Mouse (Mus musculus): ENCODE data around the gene Cnnm1.

Cnnm1 gene

DNA sequence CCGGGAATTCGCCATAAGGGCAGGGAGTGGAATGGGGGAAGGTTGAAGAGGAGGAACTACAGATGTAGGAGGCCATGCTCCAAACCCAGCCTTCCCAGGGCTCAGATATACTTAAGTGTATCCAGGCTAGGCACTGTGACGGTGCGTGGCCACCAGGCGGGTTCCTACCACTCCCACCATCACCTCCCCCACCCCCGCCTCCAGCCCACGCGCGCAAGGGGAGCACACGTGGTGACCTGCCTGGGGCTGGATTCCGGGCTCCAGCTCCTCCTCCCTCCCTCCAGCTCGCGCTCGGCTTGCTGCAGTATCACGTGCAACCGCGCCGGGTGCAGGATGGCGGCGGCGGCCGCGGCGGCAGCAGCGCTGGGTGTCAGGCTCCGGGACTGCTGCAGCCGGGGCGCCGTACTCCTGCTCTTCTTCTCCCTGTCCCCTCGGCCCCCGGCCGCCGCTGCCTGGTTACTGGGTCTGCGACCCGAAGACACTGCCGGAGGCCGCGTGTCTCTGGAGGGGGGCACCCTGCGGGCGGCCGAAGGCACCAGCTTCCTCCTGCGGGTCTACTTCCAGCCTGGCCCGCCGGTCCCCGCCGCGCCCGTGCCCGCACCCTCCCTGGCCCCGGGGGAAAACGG, at the start of gene Cnnm1:
Gene Cnnm1 (plus strand): TSS at position 325 of the 626 bp plus-strand sequence.
- in situ Hi-C loops (cut with MboI, MseI): no loop called here

DNA sequence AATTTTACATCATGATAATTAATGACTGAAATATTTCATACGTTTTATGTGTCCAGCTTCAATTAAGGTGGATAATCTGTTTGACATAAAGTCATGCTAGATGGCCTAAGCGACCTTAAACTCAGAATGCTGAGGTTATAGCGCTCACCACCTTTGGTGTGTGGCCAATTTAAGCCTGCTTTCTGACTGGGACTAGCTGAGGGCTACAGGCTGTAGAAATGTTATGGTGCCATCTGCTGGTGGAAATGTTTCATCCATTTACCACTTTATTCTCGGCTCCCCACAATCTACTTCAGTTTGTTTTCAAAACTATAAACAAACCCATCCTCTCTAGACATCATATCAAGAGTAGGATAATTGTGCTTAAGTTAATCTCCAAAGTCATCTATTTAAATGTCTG, 43.9 kb upstream of the Cnnm1 start:
- in situ Hi-C loops (cut with MboI, MseI): loop anchor here (5.0 to 10.0 kb wide), 2 partner anchors 372 to 609 kb away; no protein-coding TSS in a partner anchor

DNA sequence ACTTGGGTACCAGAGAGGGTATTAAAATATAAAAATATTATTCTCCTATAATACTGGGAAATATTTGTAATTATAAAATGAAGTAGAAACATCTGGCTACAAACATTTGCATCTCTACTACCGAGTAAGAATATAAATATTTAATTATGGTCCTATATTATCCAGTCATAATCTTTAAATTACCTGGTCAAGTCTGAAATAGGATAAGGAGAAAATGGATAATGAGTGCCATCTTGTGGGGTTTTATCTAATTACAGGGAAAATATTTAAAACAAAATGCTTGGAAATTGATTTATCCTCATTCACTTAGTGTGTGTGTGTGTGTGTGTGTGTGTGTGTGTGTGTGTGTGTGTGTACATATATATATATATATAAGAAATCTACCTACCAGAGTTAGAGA, 33.1 kb upstream of the Cnnm1 start:
- in situ Hi-C loops (cut with MboI, MseI): no loop called here

DNA sequence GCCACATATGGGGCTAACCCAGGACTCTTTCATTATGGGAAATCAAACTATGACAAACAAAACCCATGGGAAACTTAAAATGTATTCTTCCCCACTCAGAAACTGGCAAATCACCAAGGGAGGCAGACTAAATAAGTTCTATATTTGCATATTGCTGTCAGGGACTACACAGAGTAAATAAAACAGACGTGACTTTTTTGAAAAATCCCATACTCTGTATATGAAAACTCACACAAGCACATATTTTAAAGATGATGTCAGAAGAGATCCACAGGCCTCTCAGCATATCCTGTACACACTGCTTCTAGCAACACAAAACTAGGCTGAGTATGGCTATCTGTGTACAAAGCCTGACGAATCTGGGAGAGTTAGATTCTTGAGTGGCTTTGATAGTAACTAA, 24.7 kb upstream of the Cnnm1 start:
- in situ Hi-C loops (cut with MboI, MseI): loop anchor here (10.0 kb wide), 1 partner anchor 611 kb away; no protein-coding TSS in a partner anchor

DNA sequence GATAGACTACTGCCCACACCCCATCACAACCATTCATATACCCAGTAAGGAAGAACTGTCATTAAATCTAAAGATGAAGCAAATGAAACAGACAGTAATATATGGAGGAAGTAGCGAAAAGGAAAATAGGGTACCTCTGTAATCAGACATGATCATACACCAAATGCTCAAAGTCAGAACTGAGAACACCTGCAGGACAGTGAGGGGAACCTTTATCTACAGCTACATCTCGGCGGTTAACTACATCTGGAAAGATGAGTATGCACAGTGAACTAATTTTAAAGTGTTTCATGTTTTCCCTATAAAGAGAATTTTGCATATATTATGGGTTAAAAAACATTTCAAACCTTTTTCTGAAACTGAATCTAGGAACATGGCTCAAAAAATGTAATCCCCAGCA, 19.7 kb upstream of the Cnnm1 start:
- in situ Hi-C loops (cut with MboI, MseI): no loop called here

DNA sequence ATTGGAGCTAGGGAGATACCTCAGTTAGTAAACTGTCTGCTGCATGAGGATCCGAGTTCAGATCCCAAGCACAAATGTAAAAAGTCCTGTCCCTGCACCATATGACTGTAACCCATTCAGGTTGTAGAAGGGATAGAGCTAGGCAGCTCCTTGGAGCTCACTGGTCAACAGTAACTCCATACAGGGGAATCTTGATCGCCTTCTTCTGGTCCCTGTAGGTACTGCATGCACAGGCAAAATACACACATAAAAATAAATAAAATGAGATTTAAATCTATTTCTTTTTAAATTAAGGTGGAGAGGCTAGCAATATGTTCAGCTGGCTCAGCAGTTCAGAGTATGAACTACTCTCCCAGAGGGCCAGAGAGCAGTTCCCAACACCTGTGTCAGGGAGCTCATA, 16.2 kb upstream of the Cnnm1 start:
- in situ Hi-C loops (cut with MboI, MseI): no loop called here

DNA sequence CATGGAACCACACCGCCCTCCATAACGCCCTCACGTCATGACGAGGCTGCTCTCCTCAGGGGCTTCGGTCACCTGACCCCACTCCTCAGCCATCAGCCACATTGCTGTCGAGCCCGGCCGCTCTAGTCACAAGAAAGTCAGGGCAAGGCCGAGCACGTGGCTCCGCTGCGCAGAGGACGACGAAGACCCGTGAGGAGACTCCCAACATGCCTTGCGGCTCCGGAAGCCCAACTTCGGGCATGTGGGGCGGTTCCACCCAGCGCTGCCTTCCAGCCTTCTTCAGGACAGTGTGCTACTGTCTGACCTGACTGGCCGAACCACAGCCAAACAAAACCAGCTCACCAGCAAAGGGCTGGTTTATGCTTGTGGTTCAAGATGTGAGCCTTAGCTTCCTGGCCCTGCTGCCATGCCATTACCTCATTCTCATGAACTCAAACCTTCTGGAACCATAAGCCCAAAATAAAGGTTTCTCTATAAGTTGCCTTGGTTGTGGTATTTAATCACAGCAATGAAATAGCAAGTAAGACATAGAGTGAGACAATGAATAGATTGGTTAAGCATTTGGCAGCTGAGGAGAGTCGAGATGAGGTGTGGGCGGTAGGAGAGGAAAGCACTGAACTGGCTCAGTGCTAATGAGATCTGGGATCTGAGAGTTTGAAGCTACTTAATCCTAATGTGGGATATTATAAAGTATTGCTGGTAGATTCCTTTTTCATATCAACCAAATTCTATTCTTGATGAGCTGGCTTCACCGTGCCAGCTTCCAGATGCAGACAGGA, 12.6 kb upstream of the Cnnm1 start:
- in situ Hi-C loops (cut with MboI, MseI): no loop called here

DNA sequence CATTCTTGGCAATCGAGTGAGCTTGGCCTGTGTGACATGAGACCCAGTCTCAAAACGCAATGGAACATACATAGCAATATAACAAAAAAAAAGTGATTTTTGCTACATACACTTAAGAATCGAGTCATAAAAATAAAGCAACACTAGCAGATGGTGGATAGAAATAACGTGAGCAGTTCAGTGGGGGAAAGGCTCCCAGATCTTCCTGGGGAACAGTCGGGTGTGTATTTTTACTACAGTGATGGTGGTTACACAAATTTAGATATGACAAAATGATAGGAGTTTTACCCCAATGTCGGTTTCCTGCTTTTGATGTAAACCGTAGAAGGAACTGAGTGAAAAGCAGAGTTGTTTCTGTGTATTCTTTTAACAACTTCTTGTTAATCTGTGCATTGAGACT, 990 bp upstream of the Cnnm1 start:
- in situ Hi-C loops (cut with MboI, MseI): no loop called here

DNA sequence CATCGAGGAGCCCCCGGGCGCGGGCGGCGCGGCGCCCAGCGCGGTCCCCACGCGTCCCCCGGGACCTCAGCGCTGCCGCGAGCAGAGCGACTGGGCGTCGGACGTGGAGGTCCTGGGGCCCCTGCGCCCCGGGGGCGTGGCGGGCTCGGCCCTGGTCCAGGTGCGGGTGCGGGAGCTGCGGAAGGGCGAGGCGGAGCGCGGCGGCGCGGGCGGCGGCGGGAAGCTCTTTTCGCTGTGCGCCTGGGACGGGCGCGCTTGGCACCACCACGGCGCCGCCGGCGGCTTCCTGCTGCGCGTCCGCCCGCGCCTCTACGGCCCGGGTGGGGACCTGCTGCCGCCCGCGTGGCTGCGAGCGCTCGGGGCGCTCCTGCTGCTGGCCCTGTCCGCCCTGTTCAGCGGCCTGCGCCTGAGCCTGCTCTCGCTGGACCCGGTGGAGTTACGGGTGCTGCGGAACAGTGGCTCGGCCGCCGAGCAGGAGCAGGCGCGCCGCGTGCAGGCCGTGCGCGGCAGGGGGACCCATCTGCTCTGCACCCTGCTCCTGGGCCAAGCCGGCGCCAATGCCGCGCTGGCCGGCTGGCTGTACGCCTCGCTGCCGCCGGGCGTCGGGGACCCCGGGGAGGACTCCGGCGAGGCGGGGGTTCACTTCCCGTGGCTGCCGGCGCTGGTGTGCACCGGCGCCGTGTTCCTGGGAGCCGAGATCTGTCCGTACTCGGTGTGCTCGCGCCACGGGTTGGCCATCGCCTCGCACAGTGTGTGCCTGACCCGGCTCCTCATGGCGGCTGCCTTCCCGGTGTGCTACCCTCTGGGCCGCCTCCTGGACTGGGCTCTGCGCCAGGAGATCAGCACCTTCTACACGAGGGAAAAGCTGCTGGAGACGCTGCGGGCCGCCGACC, 778 bp downstream of the Cnnm1 start:
- in situ Hi-C loops (cut with MboI, MseI): no loop called here

DNA sequence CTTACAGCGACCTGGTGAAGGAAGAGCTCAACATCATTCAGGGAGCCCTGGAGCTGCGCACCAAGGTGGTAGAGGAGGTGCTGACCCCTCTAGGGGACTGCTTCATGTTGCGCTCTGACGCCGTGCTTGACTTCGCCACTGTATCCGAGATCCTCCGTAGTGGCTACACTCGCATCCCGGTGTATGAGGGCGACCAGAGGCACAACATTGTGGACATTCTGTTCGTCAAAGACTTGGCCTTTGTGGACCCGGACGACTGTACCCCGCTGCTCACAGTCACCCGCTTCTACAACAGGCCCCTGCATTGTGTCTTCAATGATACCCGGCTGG, 1.4 kb downstream of the Cnnm1 start:
- in situ Hi-C loops (cut with MboI, MseI): no loop called here

DNA sequence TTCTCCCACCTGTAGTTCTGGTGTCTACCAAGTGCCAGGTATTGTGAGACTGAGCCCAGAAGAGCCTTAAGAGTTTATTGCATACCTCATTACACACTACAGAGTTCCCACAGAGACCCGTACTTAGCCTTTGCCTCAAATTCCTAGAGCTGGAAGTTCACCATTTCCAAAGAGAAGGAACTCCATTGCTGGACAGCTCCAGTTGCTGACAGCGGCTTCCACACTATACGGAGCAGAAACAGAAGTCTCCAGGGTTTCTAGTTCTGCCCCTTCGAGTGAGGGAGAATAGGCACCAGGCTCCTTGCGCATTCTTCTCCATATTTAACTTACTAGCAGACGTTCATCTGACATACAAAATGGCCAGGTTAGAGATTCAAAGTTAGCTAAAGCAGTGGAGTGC, 2.0 kb downstream of the Cnnm1 start:
- in situ Hi-C loops (cut with MboI, MseI): no loop called here

DNA sequence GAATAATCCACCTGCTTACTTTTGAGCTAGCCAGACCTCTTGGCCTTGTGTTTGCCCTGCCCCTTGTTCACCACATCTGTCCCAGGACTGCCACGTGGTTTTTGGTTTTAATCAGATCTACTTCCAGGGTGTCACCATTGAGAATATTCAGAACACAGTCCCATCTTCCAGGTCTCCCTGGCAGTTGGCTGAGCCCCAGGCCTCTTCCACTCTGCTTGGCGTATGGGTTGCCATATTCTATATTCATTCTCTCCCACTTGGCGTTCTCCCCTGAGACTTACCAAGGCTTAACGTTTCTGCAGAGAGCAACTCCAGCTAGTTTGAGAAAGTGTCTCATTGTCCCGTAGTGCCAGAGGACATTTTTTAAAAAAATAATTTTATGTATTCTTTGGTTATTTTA, 2.7 kb downstream of the Cnnm1 start:
- in situ Hi-C loops (cut with MboI, MseI): no loop called here

DNA sequence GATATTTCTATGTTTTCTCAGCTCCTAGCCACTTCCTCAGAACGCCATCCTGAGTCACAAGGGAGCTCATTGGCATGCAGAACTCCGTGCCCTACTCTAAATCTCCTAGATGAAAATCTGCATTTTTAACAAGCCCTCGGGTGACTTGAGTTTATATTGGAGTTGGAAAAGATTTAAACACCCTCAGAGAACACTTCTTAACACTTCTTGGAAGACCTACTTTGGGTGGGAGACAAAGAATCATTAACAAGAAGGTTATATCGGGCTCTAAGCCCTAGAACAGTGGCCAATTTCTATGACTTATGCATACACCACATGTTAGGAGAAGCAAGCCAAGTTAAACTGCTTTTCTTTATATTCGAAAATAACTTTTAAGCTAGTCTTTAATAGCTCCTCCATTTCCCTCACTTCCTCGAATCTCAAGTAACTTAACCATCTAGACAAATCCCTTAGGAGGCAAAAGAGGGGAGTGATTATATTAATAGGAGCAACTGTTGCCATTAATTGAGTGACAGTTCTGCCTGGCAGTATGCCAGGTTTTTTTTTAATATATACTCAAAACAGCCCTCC, 4.5 kb downstream of the Cnnm1 start:
- in situ Hi-C loops (cut with MboI, MseI): no loop called here

DNA sequence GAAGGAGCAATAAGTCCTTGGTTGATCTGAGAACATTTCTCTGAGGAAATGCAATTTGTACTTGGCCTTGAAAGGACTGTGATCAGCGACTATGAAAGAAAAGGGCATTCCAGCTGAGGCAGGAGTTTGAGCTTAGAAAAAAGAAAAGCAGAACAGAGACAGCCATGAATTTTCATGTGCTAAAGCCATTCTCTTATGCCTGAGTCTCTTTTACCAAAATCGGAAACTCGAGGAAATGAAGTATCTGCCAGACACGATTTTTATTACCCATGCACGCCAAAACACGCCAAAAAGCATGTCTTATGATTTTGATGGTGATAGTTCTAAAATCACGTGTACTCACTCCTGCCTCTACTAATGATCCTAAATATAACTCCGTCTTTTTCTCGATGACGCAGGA, 11.3 kb downstream of the Cnnm1 start:
- in situ Hi-C loops (cut with MboI, MseI): no loop called here

DNA sequence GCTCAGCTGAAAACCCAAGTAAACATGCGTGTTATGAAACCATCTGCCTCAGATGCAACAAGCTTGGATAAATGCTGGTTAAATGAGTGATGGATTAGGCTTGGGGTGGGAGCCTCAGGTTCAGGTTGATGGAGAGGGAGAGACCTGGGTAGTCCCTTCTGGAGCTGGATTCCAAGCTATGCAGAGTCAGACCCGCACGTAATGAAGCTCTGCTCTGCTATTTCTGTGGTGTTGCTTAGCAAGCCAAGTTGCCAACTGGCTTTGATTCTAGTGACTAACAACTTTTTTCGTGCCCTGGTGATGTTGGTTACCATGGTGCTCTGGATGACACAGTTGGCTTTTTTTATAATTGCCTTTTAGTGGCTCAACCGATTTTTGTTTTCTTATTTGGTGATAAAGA, 11.9 kb downstream of the Cnnm1 start:
- in situ Hi-C loops (cut with MboI, MseI): no loop called here

DNA sequence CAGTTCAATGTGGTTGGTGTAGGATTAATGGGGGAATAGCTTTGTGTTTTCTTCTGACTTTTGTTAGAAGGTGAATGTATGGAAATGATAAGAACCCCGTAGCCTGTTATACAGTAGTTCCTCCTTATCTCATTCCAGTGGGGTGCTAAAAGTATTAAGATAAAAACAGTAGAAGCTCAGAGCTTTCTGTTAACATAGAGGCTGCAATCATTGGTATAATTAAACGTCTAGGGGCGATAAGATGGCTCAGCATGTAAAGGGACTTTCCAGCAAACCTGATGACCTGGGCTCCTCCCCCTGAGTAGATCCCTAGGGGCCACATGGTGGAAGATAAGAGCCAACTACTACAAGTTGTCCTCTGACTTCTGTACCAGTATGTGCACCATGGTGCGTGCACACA, 12.8 kb downstream of the Cnnm1 start:
- in situ Hi-C loops (cut with MboI, MseI): no loop called here

DNA sequence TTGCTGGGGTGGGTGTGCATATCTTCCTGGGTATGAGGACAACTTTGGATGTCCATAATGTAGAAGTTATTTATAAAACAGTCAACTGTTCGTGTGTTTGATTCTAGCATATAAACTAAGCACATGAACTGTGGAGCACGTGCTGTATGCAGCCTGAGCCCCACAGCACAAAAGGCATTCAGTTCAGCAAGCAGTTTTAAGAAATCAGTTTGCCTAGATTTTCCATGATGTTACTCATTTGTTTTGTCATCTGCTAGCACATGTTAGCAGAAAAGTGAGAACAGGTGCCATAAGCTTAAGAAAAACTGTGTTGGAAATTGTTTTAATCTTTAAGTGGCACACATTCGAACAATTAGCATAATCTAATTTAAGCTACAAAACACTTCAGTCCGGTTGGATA, 19.7 kb downstream of the Cnnm1 start:
- in situ Hi-C loops (cut with MboI, MseI): no loop called here

DNA sequence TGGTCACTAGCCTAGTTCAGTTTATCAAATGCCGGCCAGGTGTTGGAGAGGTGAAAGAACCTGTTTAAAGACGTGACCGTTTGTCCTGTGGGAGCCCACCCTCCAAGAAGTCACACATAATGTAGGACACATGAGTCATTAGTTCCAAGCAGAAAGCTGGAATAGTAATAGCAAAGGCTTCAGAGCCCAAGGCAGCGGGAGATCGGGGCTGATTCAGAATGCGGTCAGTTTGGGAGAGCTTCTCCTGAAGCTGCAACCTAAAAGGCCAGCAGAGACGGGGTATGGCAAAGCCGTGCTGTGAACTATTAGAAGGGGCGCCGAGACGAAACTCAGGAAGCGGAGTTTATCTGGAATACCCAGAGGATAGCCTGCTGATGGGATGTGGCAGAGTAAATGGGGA, 20.2 kb downstream of the Cnnm1 start:
- in situ Hi-C loops (cut with MboI, MseI): no loop called here

DNA sequence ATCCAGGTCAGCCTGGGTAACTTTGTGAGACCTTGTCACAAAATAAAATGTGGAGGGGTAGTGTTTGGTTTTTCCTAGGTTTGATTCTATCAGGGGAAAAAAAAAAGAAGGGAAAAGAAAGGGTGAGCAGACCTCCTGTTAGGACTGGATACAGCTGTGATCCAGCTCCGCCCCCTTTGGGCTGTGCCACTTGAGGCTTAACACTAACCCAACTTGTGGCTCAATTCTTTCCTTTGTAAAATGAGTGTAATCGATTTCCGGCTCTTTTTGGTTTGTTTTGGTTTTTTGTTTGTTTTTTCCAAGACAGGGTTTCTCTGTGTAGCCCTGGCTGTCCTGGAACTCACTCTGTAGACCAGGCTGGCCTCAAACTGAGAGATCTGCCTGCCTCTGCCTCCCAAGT, 21.9 kb downstream of the Cnnm1 start:
- in situ Hi-C loops (cut with MboI, MseI): no loop called here

DNA sequence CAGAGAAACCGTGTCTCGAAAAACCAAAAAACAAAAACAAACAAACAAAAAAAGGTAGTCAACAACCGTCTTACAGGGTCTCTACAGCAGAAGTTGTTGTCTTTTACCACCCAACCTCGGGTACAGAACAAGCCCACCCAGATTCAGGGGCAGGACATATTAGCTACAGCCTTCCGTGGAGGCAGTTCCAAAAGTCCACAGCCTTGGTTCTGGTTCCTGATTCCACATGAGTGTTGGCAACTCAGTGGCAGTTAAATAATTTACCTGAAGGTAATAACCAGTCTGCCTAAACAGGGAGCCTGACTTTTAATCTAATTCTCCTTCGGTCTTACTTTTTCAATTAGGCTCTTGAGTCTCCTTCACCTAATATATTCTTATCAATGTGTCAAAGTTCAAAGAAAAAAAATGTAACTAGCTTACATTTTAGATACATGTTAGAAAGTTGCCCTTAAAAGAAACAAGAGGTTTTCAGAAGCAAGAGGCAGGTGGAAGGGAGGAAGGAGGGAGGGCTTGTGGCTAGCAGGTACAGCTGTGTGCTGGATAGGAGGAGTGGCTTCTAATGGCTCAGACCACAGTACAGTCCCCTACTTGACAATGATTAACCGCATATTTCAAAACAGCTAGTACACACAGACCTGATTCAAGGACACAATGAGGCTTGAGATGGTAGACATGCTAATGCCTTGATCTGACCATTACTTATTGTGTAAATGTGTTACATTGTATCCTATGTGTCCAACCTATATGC, 23.5 kb downstream of the Cnnm1 start:
- in situ Hi-C loops (cut with MboI, MseI): no loop called here

DNA sequence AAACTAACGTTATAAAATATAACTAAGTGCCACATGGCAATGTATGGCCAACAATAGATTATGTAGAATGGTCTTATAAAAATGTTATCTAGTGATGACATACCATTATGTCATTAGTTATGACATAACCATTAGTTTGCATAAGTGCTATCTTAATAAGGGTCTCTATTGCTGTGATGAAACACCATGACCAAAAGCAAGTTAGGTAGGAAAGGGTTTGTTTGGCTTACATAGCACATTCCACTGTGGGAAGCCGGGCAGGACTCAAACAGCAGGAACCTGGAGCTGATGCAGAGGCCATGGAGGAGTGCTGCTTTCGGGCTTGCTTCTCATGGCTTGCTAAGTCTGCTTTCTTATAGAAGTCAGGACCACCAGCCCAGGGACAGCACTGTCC, 24.1 kb downstream of the Cnnm1 start:
- in situ Hi-C loops (cut with MboI, MseI): no loop called here

DNA sequence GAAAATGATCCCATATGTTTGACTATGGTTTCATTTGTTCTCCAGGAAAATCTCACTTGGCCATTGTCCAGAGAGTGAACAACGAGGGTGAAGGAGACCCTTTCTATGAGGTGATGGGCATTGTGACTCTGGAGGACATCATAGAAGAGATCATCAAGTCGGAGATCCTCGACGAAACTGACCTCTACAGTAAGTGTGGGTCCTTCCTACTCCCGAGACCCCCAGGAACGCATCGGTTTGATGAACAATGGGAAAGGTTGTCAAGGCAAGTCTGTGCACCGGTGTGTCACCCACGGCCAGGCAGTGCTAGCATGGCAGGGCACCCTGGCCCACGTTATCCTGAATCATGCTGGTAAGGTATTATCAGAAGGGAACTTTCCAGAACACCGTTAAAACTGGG, 24.8 kb downstream of the Cnnm1 start:
- in situ Hi-C loops (cut with MboI, MseI): no loop called here
